Mouse (Mus musculus) ES-Bruce4 (cell line): ENCODE measurements around the gene Mxra8.

Source experiments
- CTCF ChIP-seq: IDR thresholded peaks from one replicate; pipeline ENCODE4 v1.8.1; 2011; ENCODE audit warnings: low read depth, low read length
- EP300 ChIP-seq: IDR thresholded peaks from 2 replicates; pipeline ENCODE4 v1.6.1; 2011; ENCODE audit warnings: low read depth, low read length; ENCODE audit not compliant: insufficient read depth

DNA sequence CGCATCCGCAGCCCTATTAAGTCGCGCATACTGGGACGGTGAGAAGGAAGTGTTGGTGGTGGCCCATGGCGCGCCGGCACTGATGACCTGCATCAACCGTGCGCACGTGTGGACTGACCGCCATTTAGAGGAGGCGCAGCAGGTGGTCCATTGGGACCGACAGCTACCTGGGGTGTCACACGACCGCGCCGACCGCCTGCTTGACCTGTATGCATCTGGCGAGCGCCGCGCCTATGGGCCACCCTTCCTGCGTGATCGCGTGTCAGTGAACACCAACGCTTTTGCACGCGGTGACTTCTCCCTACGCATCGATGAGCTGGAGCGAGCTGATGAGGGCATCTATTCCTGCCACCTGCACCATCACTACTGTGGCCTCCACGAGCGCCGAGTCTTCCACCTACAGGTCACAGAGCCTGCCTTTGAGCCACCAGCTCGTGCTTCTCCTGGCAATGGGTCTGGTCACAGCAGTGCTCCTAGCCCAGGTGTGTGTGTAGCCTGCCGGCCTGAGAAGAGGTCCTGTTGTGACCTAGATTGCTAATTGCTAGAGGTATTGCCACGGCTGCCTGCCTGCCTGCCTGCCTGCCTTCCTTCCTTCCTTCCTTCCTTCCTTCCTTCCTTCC is 2.3 kb downstream of the Mxra8 start:
- no peak for TF ChIP-seq CTCF
- no peak for TF ChIP-seq EP300
